Mouse (Mus musculus): ENCODE measurements around the gene Erbb4. TPM values are rescaled to one million over a fixed set of nuclear protein-coding genes. Genes with fewer than 3 reads are reported as not detected.

The Erbb4 gene
- polyA plus RNA-seq, 1 experiment from 2014 or later = not detected

DNA sequence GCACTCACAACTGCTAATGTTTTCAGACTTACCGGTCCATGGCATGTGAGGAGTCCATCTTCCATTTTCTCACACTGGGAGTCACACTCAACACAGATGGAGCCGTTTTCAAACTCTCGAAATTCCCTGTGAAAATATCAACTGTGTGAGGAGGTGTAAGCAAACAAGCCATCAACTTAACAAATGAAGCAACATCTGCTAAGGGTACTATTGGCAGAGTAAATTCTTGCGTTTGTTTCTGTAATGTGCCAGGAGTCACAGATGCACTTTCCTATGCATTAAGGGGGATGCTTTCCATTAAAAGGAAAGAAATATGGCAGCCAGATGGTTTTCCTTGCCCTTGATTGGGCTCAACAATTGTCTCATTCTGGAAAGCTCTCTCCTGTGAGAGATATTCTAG lies 802.0 kb downstream of the Erbb4 start:
- Histone ChIP-seq H3K4me3 (ENCODE audit: inconsistent target) (no peak overlapping the region), H3K36me3 (ENCODE audit: inconsistent target) (no peaks in the 10 kb centered on the region), H3K27ac (no peak overlapping the region), H3K79me2 (ENCODE audit: inconsistent target) (no peaks in the 10 kb centered on the region)
- WGBS (ENCODE audit: missing documents) = 83% methylated on average over 4 of the region's 4 CpGs

DNA sequence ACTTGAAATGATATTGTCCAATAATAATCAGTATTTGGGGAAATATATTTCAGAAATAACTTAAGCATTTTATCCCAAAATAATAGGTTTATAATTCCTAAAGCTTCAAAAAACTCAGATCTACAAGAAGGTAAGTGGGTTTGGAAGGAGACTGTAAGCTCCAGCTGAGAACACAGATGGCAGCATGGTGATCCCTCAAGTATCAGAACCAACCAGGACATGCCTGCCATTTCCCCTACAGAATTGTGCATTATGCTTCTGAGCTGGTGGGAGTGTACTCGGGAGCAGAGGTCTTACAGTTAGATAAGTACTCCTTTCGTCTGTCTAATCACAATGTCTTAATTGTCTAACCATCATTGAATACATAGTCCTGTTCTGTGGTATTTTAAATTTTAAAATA lies 823.4 kb downstream of the Erbb4 start:
- Histone ChIP-seq H3K4me3 (ENCODE audit: inconsistent target) (no peak overlapping the region), H3K79me2 (ENCODE audit: inconsistent target) (no peaks in the 10 kb centered on the region), H3K27ac (no peak overlapping the region), H3K36me3 (ENCODE audit: inconsistent target) (no peaks in the 10 kb centered on the region)
- 84% methylated on average over 2 of the region's 2 CpGs for WGBS (ENCODE audit: missing documents)

DNA sequence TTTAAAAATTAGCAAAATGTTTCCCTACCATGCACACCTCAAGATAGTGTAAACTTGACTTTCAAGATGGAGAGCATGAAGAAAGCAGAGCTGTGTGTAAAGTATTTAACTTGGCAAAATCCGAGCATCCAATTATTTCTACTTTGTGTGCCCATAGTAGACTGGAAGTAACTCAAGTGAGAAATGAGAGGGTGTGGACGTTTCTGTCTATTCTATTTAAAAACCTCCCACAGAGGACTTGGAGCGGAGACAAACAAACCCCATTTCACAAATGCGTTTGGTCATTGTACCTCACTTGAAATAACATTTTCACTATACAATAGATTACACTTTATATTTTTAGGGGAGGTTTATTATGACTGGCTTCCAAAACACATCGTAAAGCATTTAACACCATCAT lies 832.0 kb downstream of the Erbb4 start:
- 91% methylated on average over 5 of the region's 5 CpGs for WGBS (ENCODE audit: missing documents)
- Histone ChIP-seq H3K36me3 (ENCODE audit: inconsistent target) (no peaks in the 10 kb centered on the region), H3K27ac (no peak overlapping the region), H3K4me3 (ENCODE audit: inconsistent target) (no peak overlapping the region), H3K79me2 (ENCODE audit: inconsistent target) (no peaks in the 10 kb centered on the region)

DNA sequence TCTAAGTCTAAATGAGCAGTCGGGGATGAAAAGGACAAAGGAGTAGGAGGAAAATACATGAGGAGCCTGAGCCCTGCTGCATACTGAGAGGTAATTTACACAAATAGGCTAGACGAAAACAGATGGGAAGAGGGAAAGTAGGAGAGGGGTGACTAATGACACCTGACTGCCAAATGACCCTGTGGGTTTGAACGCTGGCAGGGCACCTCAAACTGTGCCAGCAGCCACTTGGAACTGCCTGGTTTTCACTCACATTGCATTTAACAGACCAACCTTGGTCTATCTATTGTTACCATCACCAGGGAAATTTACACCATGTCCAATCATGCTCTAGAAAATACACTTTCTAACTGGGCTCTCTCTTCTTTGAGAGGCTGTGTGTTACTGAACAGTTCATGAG lies 929.3 kb downstream of the Erbb4 start:
- Histone ChIP-seq H3K4me3 (ENCODE audit: inconsistent target) (no peak overlapping the region), H3K36me3 (ENCODE audit: inconsistent target) (no peaks in the 10 kb centered on the region), H3K27ac (no peak overlapping the region), H3K79me2 (ENCODE audit: inconsistent target) (no peaks in the 10 kb centered on the region)
- WGBS (ENCODE audit: missing documents) = 62% methylated on average over 3 of the region's 3 CpGs

DNA sequence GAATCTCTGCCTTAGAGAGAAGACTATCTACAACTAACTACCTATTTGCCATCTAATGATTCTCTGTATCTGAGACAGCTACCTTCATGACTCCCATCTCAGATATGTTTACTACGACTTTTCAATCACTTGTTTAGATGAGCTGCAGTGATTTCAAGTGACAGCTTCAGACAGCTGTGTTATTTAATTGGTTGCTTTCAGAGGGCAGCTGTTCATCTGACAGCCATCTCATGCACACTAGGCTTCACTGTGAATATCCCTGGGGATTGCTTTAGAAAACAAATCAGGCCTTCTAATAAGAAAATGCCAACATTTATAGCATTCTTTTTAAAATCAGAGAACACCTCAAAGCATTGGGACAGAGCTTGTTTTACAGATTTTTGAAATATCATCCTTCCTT lies 952.6 kb downstream of the Erbb4 start:
- Histone ChIP-seq H3K36me3 (ENCODE audit: inconsistent target) (no peaks in the 10 kb centered on the region), H3K27ac (no peak overlapping the region), H3K79me2 (ENCODE audit: inconsistent target) (no peaks in the 10 kb centered on the region), H3K4me3 (ENCODE audit: inconsistent target) (no peak overlapping the region)
- 67% methylated on average over 1 of the region's 1 CpGs for WGBS (ENCODE audit: missing documents)

DNA sequence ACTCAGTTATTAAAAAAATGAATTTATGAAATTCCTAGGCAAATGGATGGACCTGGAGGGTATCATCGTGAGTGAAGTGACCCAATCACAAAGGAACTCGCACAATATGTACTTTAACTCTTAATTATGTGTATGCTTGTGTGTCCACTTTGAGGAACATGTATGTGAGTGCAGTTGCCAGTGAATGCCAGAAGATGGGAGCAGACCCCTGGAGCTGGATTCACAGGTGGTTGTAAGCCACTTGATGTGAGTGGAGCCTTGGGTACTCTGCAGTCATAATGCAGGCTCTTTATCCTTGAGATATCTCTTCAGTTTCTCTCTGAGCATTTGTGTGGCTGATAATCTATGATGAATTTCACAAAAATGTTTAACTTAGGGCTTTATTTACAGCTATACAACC lies 957.3 kb downstream of the Erbb4 start:
- no peak overlapping the region for H3K4me3 ChIP-seq (ENCODE audit: inconsistent target)
- H3K79me2 ChIP-seq (ENCODE audit: inconsistent target) = no peaks in the 10 kb centered on the region
- no peaks in the 10 kb centered on the region for H3K36me3 ChIP-seq (ENCODE audit: inconsistent target)
- whole genome bisulfite sequencing (ENCODE audit: missing documents) = 93% methylated on average over 2 of the region's 2 CpGs
- no peak overlapping the region for H3K27ac ChIP-seq

DNA sequence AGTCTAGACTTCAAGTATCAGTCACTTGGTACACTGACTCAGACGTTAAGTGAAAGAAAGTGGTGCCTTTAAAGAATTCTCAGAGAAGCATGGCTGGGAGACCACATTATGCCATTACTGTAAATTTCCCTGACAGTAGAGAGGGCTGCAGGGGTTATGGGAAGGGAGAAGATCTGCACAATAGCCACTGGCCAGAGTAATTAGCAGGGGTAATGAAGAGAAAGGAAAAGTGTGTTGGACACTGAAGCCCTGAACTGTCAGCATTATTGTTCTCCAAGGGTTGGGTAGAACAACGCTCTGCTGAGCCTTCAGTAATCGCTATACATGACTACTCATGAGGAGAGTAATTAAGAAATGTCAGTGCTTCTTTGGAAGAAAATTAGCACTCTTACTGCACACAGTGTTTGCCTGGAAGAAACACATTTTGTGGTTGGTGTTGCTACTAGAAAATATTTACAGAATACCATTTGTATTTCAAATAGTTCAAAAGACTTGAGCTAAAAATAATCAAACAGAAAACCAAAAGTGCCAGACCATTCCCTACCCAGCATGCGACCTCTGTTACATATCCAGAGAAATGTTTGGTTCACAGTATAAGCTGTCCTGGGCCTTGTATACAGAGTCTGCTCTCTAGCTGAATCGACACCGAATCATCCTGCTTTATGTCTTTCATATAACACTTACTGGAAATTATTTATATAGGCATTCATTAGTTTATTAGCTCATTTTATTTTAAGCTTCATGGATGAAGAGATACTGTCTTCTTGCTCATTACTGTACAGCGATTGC lies 965.1 kb downstream of the Erbb4 start:
- Histone ChIP-seq H3K79me2 (ENCODE audit: inconsistent target) (no peaks in the 10 kb centered on the region), H3K4me3 (ENCODE audit: inconsistent target) (no peak overlapping the region), H3K36me3 (ENCODE audit: inconsistent target) (no peaks in the 10 kb centered on the region), H3K27ac (no peak overlapping the region)
- WGBS (ENCODE audit: missing documents) = 89% methylated on average over 7 of the region's 7 CpGs

DNA sequence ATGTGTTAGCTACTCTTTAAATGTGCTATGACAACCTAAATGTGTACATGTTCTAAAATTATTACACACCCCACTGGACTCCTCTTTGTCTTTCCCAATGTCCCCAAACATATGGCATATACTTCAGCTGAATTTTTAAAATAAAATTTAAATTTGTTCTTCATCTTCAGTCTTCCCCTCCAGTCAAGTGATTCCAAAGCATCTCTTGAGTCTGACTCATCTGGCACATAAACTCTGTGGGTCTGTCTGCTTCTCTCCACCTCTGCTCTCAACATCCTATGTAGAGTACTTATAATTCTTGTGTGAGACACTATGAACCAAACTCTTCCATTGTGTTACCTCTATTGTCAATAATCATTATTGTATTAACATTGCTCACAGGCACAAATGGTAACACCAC lies 972.9 kb downstream of the Erbb4 start:
- no peaks in the 10 kb centered on the region for H3K36me3 ChIP-seq (ENCODE audit: inconsistent target)
- no peaks in the 10 kb centered on the region for H3K79me2 ChIP-seq (ENCODE audit: inconsistent target)
- no peak overlapping the region for H3K4me3 ChIP-seq (ENCODE audit: inconsistent target)

DNA sequence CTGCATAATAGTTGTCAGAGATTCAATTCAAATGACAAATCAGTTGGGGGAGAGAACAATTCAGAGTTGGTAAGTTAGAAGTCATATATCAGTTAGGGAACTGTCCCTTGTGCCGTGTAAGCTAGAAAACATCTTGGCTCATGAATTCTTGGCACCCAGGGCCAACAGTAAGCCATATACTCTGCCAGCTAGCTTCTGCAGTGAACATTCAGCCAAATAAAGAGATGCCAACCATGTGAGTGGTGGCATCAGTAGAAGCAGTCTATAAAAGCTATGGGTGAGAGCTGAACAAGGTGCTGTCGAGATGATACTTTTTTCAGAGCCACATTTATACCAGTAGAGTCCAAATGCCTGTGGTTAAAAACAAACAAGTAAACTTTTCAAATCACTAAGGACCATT lies 973.4 kb downstream of the Erbb4 start:
- WGBS (ENCODE audit: missing documents) = 64% methylated on average over 2 of the region's 2 CpGs
- Histone ChIP-seq H3K79me2 (ENCODE audit: inconsistent target) (no peaks in the 10 kb centered on the region), H3K4me3 (ENCODE audit: inconsistent target) (no peak overlapping the region), H3K36me3 (ENCODE audit: inconsistent target) (no peaks in the 10 kb centered on the region), H3K27ac (no peak overlapping the region)

More for the DNA sequence above, 972.9 kb downstream of the Erbb4 start:
- no peak overlapping the region for H3K27ac ChIP-seq

DNA sequence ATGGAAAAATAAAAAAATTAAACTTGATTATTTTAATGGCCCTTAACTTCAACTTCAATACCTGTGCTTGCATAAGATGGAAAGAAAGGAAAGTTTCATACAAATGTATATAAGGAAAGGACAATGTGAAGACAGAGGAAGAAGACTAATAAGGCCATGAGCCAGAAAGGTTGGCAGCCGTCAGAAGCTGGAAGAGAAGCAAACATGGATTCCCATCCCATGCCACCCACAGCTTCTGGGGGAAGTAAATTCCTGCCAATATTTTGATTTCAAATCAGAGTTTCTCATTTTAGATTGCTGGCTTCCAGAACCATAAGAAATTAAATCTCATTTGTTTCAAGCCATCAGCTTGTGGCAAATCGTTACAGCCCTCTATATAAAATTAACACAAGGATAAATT lies 984.3 kb downstream of the Erbb4 start:
- 94% methylated on average over 2 of the region's 2 CpGs for WGBS (ENCODE audit: missing documents)
- Histone ChIP-seq H3K4me3 (ENCODE audit: inconsistent target) (no peak overlapping the region), H3K79me2 (ENCODE audit: inconsistent target) (no peaks in the 10 kb centered on the region)

DNA sequence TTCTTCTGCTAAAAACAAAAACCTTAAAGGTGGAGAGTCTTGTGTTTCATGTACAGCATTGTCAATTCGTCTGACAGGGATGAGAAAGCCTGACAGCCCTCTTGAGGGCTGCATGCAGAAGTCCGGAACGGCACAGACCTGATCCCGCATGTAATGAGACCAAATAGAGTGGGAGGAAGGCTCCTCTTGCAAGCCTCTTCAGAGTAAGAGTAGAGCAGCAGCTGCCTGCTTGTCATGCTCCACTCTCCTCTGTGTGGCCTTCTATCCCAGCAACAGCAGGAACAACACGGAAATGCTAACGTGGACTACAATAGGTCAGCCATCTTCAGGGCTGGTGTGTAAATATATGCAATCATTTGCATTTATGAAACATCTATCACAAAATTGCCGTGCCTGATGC lies 987.5 kb downstream of the Erbb4 start:
- 78% methylated on average over 7 of the region's 7 CpGs for WGBS (ENCODE audit: missing documents)
- H3K27ac ChIP-seq = no peak overlapping the region

More for the DNA sequence above, 984.3 kb downstream of the Erbb4 start:
- no peak overlapping the region for H3K27ac ChIP-seq
- no peaks in the 10 kb centered on the region for H3K36me3 ChIP-seq (ENCODE audit: inconsistent target)

DNA sequence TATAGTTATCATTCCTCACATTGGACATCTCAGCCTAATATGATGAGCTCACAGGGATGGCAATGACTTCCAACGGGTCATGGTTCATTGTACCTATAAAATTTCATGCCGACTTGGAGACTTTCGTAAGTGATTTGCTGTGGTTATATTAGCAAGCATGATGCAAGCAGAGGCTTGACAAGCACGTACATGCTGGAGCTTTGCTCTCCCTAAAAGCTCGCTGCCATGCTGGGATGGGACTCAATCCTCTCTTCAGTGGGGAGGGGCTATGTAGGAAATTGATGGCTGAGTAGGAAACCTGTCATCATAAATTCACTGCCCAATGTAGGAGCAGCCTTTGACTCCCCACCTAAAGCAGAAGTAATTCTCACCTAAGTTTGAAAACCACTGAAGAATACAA lies 992.1 kb downstream of the Erbb4 start:
- Histone ChIP-seq H3K36me3 (ENCODE audit: inconsistent target) (no peaks in the 10 kb centered on the region), H3K27ac (no peak overlapping the region), H3K4me3 (ENCODE audit: inconsistent target) (no peak overlapping the region), H3K79me2 (ENCODE audit: inconsistent target) (no peaks in the 10 kb centered on the region)
- 77% methylated on average over 5 of the region's 5 CpGs for WGBS (ENCODE audit: missing documents)

More for the DNA sequence above, 987.5 kb downstream of the Erbb4 start:
- Histone ChIP-seq H3K4me3 (ENCODE audit: inconsistent target) (no peak overlapping the region), H3K79me2 (ENCODE audit: inconsistent target) (no peaks in the 10 kb centered on the region), H3K36me3 (ENCODE audit: inconsistent target) (no peaks in the 10 kb centered on the region)

DNA sequence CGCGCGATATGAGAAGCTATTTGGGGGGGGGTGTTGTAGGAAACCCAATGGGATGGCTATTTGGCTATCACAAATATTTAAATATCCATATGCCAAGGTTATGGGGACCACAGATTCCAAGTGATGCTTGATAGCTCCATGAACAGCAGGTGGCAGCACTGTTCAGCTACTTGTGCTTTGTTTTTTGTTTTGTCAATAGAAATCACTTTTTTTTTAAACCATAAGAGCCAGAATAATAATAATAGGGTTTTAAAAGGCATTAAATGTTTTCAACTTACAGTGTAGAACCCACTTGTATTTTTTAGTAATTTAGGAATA lies 1001.4 kb downstream of the Erbb4 start:
- Histone ChIP-seq H3K27ac (no peak overlapping the region), H3K4me3 (ENCODE audit: inconsistent target) (no peak overlapping the region), H3K79me2 (ENCODE audit: inconsistent target) (no peaks in the 10 kb centered on the region), H3K36me3 (ENCODE audit: inconsistent target) (no peaks in the 10 kb centered on the region)
- WGBS (ENCODE audit: missing documents) = 78% methylated on average over 3 of the region's 3 CpGs

DNA sequence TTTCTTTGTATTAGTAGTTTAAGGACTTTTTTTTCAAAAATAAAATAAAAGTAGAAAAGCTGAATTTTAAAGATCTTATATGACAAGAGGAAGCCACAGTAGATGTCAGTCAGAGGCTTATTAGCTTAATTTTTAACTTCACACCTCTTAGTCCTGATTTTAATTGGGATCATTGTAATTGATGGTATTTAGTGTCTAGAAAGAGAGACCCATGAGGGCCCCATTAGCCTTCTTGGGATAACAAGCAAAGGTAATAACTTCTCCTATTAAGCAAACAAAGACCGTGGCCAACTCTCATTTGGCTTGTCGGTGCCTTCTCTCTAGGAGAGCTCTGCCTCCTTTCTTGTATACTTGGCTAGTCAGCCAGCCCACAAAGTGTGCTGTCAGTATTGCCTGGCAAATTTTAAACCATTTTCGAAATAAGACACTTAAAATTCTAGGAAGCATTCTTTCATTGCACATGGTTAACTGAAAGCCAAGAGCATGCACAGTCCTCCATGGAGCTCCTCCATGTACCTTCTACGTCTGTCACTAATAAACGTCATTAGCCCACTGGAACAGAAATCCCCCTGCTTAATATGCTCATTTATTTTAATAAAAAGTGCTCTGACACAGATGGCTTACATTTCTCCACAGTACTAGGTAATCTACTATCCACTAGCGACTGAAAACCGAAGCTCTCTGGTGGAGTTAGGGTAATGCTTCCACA lies 1001.9 kb downstream of the Erbb4 start:
- no peak overlapping the region for H3K27ac ChIP-seq
- WGBS (ENCODE audit: missing documents) = 85% methylated on average over 7 of the region's 7 CpGs
- H3K36me3 ChIP-seq (ENCODE audit: inconsistent target) = no peaks in the 10 kb centered on the region
- no peak overlapping the region for H3K4me3 ChIP-seq (ENCODE audit: inconsistent target)
- H3K79me2 ChIP-seq (ENCODE audit: inconsistent target) = no peaks in the 10 kb centered on the region

DNA sequence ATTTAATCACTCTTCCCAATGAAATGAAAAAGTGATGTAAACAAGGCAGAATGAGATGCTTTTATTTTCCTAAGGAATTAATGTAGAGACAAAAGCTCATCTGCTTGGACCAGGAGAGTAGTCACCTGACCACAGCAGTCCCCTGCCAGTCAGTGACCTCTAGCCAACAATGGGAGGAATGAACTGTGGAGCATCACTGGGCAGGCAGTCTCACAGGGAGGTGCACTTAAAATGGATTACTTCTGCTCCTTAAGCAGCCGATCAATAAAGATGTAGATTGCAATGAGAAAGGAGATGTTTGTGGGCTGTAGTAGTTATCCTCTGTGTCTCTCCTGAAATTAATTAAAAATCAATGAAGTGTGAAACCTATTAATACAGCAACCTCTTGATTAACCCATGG lies 1018.2 kb downstream of the Erbb4 start:
- 100% methylated on average over 1 of the region's 1 CpGs for WGBS (ENCODE audit: missing documents)
- Histone ChIP-seq H3K27ac (no peak overlapping the region), H3K79me2 (ENCODE audit: inconsistent target) (no peaks in the 10 kb centered on the region), H3K4me3 (ENCODE audit: inconsistent target) (no peak overlapping the region), H3K36me3 (ENCODE audit: inconsistent target) (no peaks in the 10 kb centered on the region)
